8 mouse cellular contexts compared by ENCODE assay signal in genomic region chr10:78351887-78352665, GRCm38 (mm10). TPM values are rescaled to one million over a fixed set of nuclear protein-coding genes. Genes with fewer than 3 reads are reported as not detected.
A peak's percentile ranks its signal among the peaks of the same experiment; 100 is the strongest.
DNase-seq lines count a peak whose midpoint lies in the region; ATAC-seq and TF ChIP-seq lines count a peak whose summit lies in the region.

Gene Agpat3, minus strand, starts transcription at chr10:78352489.

- H3K4me3 ChIP-seq in E14TG2a.4 (replicated peaks; ENCODE audit: low read length): peak within 1 kb of the TSS; percentile 86
- H3K4me3 ChIP-seq in hindbrain, embryonic 11.5 days (ENCODE audit: low read depth, low read length): peak within 1 kb of the TSS; percentile 92
- peak within 1 kb of the TSS; percentile 79 for H3K4me3 ChIP-seq in lung, embryonic 16.5 days (ENCODE audit: low read length)

- peak; percentile 70 for DNase-seq in cerebellum, adult 9-10 months
- peak in 1 of 2 experiments; percentile 60 for DNase-seq in frontal cortex, adult 2 months (ENCODE audit: extremely low spot score in 1 of 2, low spot score in 1 of 2)
- DNase-seq in hindbrain, embryonic 11.5 days (ENCODE audit: low spot score): peak; percentile 70
- DNase-seq in layer of hippocampus, adult 9-11 months: peak; percentile 45
- DNase-seq in ovary, postnatal 10 days (ENCODE audit: low spot score): peak; percentile 57
- DNase-seq in thymus, postnatal 0 days (ENCODE audit: low spot score): peak; percentile 71

- peaks cover 53% of the 10 kb centered on the region for H3K27me3 ChIP-seq in E14TG2a.4 (ENCODE audit: insufficient read depth, low read length)
- H3K27me3 ChIP-seq in hindbrain, embryonic 11.5 days (ENCODE audit: control insufficient read depth, insufficient read depth, low read length): no peaks in the 10 kb centered on the region
- no peaks in the 10 kb centered on the region for H3K27me3 ChIP-seq in lung, embryonic 16.5 days (ENCODE audit: control insufficient read depth, insufficient read depth, low read depth, low read length)

- TF ChIP-seq CTCF in E14TG2a.4 (conservative IDR thresholded peaks at IDR 0.05; ENCODE audit: low read length): no peak

- H3K4me1 ChIP-seq in E14TG2a.4 (replicated peaks; ENCODE audit: low read depth, low read length): peaks cover 52% of the 10 kb centered on the region
- peaks cover 8% of the 10 kb centered on the region for H3K4me1 ChIP-seq in hindbrain, embryonic 11.5 days (replicated peaks; ENCODE audit: control insufficient read depth, insufficient read depth, low read length)
- H3K4me1 ChIP-seq in lung, embryonic 16.5 days (replicated peaks; ENCODE audit: control insufficient read depth, insufficient read depth, low read length): peaks cover 22% of the 10 kb centered on the region

- H3K36me3 ChIP-seq in E14TG2a.4 (ENCODE audit: insufficient read depth, low read length): peaks cover 12% of the 10 kb centered on the region
- H3K36me3 ChIP-seq in hindbrain, embryonic 11.5 days (ENCODE audit: control insufficient read depth, insufficient read depth, low read length): no peaks in the 10 kb centered on the region
- no peaks in the 10 kb centered on the region for H3K36me3 ChIP-seq in lung, embryonic 16.5 days (ENCODE audit: control insufficient read depth, insufficient read depth, low read length)

- under 1% methylated on average over 63 of the region's 113 CpGs for WGBS in hindbrain, embryonic 11.5 days
- WGBS in lung, embryonic 16.5 days: 0% methylated on average over 46 of the region's 113 CpGs

- peak within 1 kb of the TSS; percentile 97 for H3K9ac ChIP-seq in hindbrain, embryonic 11.5 days (ENCODE audit: low read depth, low read length)
- peak within 1 kb of the TSS; percentile 97 for H3K9ac ChIP-seq in lung, embryonic 16.5 days (ENCODE audit: low read length)

- H3K9me3 ChIP-seq in E14TG2a.4 (ENCODE audit: low read length): no peaks in the 10 kb centered on the region
- no peaks in the 10 kb centered on the region for H3K9me3 ChIP-seq in hindbrain, embryonic 11.5 days (ENCODE audit: control insufficient read depth, low read length)
- no peaks in the 10 kb centered on the region for H3K9me3 ChIP-seq in lung, embryonic 16.5 days (ENCODE audit: control insufficient read depth, low read length)

- peak; percentile 85 for ATAC-seq in hindbrain, embryonic 11.5 days (ENCODE audit: low FRiP score)
- peak; percentile 84 for ATAC-seq in lung, embryonic 16.5 days (ENCODE audit: low read depth)

- peak within 1 kb of the TSS; percentile 85 for H3K4me2 ChIP-seq in hindbrain, embryonic 11.5 days (replicated peaks; ENCODE audit: low read depth, low read length)
- peak within 1 kb of the TSS; percentile 59 for H3K4me2 ChIP-seq in lung, embryonic 16.5 days (ENCODE audit: low read depth, low read length)

- peak within 1 kb of the TSS; percentile 61; the same call in 1 of the 2 replicates for H3K27ac ChIP-seq in hindbrain, embryonic 11.5 days (ENCODE audit: low read depth, low read length)
- peak within 1 kb of the TSS; percentile 29 for H3K27ac ChIP-seq in lung, embryonic 16.5 days (ENCODE audit: low read length)

RNA-seq across cellular contexts. Expression of gene Agpat3, which starts in this region (rescaled TPM):
- polyA plus RNA-seq in frontal cortex, adult 2 months (2012; rRNA removed): 218 and 220 TPM in 2 replicates
- 44.1 and 46.0 TPM in 2 replicates for polyA plus RNA-seq in hindbrain, embryonic 11.5 days (2014; fragmentation: Nextera tagmentation; extraction: Ambion mirVana)
- polyA plus RNA-seq in lung, embryonic 16.5 days (2015; fragmentation: Nextera tagmentation; extraction: Ambion mirVana): 28.2 and 33.9 TPM in 2 replicates
- polyA plus RNA-seq in thymus, postnatal 0 days (2015; fragmentation: Nextera tagmentation; extraction: Ambion mirVana): 139 and 152 TPM in 2 replicates
